Mouse (Mus musculus) gastrocnemius, postnatal 4 days (tissue): ENCODE measurements around the gene Ttc28. TPM values are rescaled to one million over a fixed set of nuclear protein-coding genes. Genes with fewer than 3 reads are reported as not detected.
A peak's percentile ranks its signal among the peaks of the same experiment; 100 is the strongest.
"Not testable (repeated sequence)": the region's sequence is repeated elsewhere in the genome, so short reads cannot be mapped to it uniquely, and the experiment has no call there.

Source experiments
- DNase-seq, 2 experiments: peaks; one replicate each; pipeline ENCODE4 v3.0.0; 2021 to 2022; ENCODE audit warnings: low spot score in 2 of 2, mixed read lengths in 2 of 2
- total RNA-seq, 2 experiments: library from RNA; stranded (reverse); gene quantifications; 2 replicates each; pipeline ENCODE4 v1.2.3; 2021

The Ttc28 gene
- total RNA-seq, 2 experiments from 2014 or later, result 27.1 to 33.1 TPM

DNA sequence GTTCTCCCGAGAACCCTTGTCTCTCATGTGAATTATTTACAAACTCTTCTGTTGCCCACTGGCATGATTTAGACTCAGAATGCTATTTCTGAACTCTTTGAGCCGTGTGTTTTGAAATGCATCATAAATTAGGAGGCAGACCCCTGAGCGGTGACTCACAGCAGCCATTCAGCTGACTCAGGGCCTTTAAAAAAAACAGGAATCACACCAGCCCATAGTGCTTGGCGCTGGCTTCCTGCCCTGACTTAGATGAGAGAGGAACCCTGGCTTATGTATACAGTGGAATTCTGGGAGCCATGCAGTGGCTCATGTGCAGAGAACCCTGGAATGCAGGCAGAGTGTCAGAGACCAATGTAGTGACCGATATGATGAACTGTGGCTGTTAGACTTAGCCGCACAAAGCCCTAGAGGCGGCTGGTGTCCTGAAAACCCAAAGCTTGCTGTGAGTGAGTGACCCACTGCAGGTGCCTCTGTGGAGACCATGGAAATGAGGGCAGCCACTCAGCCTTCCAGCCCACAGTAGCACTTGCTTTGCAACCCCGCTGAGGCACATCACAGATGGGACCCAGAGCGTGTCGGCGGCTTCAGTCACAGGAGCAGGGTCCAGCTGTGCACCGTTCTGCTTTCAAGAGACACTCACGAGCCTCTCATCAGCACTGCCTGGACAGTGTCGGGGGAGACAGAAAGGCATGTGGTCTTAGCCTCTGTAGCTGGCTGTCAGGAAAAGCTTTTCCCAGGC is 348.9 kb downstream of the Ttc28 start:
- no peak for DNase-seq

DNA sequence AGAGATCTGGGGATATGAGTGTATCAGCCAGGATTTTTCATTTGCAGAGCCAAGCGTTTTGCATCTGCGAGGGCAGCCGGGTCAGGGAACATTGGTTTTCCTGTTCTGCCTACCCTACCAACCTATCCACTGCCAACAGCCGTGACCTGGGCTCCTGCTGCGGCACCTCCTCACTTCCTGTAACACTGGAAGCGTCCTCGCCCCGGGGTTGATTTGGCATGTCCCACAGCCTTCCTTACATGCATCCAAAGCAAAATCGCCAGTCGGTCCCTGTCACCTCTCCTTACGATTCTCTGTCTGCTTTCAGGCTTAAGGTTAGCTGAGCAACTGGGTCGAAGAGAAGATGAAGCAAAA is 349.4 kb downstream of the Ttc28 start:
- no peak for DNase-seq

DNA sequence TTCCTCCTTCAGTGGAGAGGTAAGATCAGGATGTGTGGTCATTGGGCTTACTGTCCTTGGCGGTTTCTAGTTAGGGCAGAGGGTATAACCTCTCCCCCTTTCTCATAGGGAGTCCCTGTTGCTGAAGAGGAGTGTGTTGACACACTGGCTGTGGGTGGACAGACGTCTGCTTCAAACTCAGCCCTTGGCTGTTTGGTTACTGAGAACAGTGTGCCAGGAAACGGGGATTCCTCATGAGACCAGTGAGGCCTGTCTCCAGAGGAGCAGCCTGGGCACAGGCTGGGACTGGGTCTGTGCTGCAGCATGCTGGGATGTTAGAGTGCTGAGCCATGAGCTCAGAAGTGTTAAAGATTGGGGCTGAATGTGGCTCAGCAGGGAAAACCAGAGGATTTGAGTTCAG is 350.1 kb downstream of the Ttc28 start:
- no peak for DNase-seq

DNA sequence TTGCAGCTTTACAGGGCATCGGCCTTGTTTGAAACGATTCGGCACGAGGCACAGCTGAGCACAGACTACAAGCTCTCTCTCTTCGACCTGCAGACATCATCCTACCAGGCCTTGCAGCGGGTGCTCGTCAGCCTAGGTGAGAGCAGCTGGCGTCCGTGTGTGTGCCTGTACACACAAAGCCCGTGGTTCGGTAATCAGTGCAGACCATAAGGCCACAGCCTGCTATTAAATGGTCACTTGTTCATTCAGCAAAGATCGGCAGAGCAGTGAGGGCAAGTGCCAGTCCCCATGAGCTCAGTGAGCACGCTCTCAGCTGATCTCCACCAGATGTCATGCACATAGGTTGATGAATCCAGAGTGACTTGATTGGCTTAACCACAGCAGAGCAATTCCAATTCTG is 351.4 kb downstream of the Ttc28 start:
- no peak for DNase-seq

DNA sequence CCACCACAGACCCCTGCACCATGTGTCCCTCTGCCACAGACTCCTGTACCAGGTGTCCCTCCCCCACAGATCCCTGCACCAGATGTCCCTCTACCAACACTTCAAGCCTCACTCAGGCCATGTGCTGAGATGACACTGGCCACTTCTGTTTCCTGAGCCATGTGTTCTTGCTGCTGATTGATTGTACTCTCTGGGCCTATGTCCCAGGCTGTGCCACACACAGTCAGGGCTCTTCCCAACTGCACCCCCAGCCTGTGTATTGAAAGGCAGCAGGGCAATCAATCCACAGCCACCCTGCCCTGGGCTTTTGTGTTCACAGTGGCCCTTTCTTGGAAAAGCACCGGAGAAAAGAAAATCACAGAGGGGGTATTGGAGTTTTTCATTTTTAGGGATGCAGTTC is 352.2 kb downstream of the Ttc28 start:
- no peak for DNase-seq

DNA sequence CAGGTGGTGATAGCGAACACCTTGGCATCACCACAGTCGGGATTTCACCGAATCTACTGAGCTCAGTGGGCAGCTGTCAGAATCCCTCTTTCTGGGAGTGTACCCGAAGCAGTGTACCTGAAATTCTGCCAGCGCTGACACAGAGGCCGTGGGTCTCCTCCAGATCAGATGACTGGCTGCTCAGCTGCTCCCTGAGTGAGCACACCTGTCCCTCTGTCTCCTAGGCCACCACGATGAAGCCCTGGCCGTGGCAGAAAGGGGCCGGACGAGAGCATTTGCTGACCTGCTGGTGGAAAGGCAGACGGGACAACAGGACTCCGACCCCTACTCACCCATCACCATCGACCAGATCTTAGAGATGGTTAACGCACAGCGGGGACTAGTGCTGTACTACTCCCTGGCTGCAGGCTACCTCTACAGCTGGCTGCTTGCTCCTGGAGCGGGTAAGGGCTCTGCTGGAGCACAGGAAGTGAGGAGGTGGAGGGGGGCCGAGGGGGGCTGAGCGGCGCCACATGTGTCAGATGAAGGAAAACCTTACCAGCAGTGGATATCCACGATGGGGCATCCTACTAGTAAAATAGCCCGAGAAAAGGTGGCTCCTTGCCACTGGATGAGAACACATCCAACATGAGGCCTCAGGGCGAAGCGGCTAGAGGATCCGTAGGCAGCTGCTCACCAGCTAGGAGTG is 353.6 kb downstream of the Ttc28 start:
- no peak for DNase-seq

DNA sequence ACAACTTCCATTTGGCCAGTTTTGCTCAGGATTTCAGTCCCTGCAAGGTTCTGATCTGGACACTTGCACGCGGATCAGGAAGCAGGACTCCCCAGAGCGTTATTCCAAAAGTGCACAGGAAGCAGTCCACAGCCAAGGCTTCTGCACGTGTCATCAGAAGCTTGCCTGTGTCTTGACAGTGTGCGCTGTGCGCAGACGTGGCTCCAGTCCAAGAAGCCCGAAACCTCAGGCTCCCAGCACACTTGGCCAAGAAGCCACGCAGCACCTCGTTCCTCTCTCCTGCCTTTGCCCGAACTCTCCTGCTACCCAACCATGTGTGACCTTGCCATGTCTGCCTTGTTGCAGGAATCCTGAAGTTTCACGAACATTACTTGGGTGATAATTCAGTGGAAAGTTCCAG is 355.5 kb downstream of the Ttc28 start:
- peak in 1 of 2 experiments; percentile 56 for DNase-seq

DNA sequence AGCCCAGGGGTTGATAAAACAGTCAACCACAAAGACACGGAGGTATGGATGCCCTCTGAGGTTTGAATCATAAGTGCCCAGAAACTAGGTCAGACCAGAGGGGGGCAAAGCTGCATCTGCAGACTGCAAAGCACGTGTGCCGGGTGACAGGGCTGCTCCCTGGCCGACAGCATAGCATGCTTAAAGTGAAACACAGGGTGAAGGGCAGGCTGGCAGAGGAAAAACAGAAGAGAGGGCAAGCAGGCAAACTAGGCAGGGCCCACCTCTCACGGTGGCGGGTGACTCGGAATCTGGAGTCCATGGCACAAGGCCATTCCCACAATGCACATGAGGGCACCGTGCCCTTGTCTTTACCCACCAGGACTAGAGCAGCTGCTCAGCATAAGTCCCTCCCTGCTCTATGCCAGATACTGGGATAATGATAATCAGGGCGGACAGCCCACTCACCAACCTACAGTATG is 357.6 kb downstream of the Ttc28 start:
- no peak for DNase-seq

DNA sequence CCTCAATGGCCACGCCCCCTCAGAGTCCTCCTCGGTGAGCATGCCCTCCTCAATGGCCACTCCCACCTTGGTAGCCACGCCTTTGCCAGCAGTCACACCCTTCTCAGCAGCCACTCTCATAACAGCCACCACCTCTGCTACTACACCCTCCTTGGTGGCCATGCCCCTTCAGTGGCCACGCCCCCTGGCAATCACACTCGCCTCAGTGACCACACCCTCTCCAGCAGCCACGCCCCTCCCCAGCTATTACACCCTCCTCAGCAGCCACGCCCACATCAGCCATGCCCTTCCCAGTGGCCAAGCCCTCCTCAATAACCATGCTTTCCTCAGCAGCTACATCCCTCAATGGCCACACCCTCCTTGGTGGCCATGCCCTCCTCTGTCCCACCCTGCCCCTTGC is 359.6 kb downstream of the Ttc28 start:
- DNase-seq, result no peak

DNA sequence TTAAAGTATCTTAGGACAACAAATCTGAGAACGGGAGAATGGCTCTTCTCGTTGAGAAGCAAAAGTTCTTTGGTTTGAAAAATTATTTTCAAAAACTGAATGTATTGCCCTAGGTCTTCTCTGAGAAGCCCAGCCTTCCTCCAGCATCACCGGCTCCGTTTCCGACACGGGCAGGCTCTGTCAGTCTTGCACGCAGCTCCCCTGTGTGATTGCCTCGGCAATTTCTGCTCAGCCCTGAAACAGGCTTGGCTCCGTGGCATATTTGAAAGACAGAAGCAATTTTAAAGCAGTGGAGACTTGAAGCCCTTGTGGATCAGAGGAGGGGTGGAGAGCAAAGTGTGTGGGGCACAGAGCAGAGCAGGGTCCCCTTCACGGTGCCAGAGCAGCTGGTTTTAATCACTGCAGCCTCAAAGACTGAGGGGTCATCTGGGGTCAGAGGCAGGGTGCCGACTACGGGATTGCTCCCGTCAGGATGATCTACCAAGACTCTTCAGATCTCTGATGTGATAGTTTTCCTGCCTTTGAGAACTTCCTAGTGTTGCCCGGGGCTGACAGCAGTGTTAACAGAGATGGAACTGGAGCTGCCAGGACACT is 363.9 kb downstream of the Ttc28 start:
- no peak for DNase-seq

DNA sequence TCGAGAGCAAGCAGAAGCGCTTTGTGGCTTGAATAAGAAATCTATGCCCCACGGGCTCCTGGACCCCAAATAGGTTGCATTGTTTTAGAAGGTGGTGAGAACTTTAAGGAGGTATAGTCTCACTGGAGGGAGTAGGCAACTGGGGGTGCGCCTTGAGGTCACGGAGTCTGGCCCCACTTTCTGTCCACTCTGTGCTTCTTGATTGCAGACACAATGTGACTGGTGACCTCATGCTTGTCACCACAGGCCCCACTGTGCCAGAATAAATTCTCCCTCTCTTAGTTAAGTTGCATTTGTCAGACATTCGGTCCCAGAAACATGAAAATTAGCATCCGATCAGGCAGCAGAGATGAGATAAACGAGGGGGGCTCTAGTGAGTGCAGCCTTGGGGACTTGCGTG is 364.5 kb downstream of the Ttc28 start:
- DNase-seq, result no peak

DNA sequence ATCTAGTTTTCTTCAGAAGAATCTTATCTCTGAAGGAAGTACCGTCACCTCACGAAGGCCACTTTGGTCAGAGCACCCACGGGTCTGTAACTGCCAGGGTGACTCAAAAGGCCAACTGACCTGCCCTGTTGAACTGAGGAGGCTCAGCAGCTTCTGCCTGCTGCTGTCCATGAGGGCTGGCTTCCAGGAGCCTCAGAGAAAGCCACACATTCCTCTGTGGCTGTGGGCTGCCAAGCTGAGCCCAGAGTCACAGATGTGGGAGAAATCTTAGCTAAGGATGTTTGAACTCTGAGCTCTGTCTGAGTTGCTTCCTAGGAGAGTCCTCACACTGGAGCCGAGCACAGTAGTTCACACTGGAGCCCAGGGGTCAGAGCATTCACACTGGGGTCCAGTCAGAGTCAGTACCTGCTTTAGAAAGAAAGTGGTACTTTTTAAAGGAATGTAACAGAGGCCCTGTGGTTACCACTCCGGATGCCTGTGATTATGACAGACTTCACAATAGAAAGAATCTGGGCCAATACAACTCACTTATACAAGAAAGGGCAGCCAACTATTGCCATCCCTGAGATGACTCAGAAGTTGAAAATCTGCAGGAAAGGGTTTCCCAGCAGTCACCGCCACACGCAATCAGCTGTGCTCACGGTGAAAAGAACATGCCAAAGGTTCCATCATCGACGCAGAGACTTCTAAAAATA is 368.1 kb downstream of the Ttc28 start:
- DNase-seq, result peak in 1 of 2 experiments; percentile 49

DNA sequence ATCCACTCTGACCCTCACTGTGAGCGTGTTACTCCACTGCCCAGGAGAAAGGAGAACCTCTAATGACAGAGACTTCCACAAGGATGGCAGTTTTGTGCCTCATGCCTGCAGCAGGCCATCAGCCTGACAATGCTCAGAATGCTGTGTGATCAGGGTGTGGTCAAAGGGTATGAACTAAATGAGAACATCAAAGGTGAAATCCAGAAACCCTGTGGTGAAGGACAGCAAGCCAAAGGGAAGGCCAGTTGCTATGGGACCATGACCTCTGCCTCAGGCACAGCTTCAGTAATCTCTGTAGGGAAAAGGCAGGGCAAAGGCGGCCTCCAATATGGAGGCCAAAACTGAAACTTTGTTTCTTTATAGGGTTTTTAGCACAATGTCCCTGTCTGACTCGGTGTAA is 372.5 kb downstream of the Ttc28 start:
- DNase-seq, result no peak

DNA sequence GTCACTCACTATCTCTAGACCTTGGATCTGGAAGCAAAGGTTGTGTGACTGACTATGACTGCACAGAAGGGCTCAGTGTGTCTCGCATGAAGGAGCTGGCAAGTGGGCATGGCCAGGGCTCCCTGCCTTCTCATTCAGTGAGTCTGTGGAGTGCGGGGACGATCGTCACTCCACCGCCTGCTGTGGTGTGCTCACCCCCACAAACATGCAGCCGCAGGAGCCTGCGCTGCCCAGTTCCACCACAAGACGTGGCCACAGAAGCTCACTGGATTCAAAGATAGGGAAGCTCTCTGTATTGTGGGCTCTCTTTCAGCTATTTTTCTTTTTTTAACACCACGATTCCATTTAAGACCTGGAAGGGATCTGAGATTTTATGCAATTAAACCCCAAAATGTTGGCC is 374.8 kb downstream of the Ttc28 start:
- no peak for DNase-seq

DNA sequence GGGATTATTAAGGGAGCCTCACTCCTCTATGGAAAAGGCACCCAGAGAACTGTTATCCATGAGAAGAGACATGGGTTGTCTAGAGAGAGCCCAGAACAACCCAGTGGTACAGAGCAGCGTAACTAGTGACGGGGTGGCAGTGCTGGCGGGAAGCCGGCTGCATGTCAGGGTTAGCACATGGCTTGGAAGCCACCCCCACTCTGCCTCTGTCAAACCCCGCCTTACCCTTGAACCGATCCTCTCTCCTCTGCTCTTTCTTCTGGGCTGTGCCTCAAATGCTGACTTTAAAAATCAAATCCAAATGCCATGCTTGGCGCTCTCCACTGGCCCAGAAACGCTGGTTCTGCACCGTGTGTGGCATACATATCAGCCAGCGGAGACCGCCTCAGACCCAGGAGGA is 375.2 kb downstream of the Ttc28 start:
- DNase-seq, result no peak

DNA sequence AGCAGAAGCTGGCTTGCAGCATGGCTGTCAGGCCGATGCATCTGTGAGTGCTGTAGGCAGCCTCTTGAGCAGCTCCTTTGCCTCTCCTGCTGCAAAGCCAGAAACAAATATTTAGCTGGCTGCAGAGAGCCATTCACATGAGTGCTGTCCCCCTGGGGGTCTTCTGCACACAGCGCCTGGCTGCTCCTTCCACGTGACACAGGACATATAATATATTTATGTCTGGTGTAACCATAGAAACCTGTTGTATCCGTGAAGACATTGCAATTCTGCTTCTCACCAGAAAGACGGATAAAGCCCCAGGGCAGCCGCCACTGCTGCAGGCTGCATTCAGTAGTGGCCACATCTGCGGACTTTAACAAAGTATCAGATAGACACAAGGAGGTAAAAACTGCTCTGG is 376.6 kb downstream of the Ttc28 start:
- DNase-seq, result no peak

DNA sequence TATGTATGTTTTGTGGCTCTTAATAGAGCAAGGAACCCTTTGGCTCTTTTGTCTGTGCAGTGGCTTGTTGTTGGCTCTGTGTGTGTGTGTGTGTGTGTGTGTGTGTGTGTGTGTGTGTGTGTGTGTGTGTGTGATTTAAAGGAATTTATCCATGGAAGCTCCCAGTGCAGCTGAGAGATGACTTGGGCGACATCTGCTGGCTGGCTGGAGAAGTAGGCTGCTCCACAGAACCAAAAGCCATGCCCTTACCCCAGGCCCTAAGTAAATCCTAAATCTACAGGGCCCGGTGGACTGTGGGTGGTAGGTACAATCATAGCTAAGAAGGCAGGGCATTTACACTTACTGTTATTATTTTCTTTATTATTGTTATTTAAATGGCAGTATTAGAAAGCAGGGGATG is 377.5 kb downstream of the Ttc28 start:
- DNase-seq, result peak; percentile 56 to 80

DNA sequence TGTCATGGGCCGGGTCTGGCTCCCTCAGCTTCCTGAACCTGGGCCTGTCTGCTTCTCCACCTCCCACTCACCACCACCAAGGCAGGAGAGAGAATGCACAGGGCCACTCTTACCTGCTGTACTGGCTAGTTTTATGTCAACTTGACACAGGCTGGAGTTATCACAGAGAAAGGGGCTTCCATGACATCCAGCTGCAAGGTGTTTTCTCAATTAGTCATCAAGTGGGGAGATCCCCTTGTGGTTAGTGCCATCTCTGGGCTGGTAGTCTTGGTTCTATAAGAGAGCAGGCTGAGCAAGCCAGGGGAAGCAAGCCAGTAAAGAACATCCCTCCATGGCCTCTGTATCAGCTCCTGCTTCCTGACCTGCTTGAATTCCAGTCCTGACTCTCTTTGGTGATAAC is 381.6 kb downstream of the Ttc28 start:
- not testable (repeated sequence) for DNase-seq

DNA sequence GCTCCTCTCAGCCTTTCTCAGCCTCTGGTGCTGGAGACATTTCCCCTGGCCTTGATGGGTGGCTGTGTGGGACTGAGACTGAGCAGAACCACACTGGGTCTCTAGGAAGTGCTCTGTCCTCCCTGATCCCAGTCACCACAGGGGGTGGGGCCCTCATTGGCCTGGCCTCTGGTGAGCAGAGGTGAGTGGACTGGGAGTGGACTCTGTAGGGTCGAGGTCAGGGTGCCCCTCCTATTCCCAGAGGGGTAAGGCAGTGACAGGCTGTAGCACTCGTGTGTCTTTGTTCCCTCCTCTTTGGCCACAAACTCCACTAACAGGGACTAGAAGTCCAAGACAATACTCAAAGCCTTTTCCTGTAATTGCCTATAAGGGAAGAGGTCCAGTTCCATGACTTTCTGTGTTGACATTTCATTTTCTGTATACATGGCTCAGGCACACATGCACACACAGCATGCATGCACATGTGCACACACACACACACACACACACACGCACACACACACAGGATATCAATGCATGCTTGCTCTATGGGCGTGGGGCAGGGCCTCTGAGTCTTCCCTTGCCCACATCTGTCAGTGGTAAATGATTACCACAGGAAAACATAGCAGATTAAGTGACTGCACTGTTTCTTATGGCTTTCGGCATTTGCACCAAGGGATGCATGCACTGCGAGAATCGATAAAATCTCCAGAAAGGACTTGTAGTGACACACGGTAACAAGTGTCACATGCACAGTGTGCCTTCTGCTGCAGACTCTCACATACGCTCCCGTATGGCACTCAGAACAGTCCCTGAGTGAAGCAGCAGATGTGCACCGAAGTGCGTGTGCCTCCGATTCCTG is 382.4 kb downstream of the Ttc28 start:
- no peak for DNase-seq

DNA sequence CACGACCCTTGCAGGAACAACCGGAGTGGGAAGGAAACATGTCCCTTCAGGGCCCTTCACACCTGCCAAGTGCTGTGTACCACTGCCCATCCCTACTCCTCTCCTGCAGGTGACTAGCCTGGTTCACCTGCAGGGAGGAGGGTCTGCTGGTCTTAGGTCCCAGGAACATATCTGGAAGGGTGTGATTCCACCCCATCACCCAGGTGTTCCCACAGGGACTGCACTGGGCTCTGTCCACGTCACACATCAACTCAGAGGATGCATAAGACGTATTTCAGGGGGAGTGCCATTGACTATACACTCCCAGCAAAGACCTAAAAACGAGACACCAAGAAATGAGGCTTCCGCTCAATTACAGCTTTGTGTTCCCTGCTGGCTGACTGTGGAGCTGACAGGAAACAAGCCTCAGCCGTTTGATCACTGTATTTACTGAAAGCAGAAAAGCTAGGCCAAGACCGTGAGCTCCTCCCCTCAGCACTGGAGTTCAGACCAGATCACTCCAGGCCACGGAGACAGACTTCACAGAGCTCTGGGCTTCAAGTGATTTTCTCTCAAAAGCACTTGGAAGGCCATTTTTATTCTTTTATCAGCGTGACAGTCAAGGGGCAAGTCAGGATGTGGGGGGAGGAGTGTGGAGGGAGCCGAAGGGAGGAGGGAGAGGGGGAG is 383.1 kb downstream of the Ttc28 start:
- no peak for DNase-seq

DNA sequence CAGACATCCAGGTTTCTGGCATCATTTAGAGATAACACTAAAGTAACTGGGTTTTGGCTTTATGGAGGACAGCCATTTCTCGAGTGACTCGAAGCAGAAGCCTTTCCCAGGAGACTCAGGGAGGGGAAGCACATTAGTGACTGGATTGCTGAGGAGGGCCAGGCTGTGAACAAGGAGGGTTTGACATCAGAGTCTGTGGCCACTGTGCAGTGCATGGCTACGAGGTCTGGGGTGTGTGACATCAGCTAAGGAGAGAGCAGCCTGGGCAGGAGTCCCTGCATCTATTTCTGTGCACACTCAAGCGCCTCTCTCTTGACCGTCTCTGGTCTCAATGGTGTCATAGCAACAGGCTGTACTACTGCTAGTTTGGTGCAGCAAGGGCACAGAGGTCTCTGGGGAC is 383.8 kb downstream of the Ttc28 start:
- no peak for DNase-seq
